Mouse (Mus musculus): ENCODE results near the gene Adarb2. TPM values are rescaled to one million over a fixed set of nuclear protein-coding genes. Genes with fewer than 3 reads are reported as not detected.

Adarb2 gene
- polyA plus RNA-seq, 1 experiment from 2014 or later: not detected

DNA sequence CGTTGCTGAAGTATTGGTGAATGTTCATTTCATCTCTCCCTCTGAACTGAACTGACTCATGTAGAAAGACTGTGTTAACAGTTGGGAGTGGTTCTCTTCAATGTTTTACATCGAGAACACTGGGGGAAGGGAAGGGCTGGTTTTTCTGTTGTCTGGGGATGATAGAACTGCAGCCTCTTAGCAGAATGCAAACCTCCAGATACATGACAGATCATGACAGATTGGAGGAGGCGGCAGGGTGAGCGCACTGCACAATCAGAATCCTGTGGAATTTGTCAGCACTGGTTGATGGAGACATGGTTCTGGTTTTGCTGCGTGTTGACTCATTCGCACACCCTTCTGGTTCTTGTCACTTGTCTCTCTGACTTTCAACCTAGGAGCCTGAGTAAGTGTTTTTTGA lies 203.4 kb downstream of the Adarb2 start:
- Histone ChIP-seq H3K9me3 (ENCODE audit: low read length) (no peaks in the 10 kb centered on the region), H3K4me3 (ENCODE audit: low read depth, low read length) (no peak overlapping the region), H3K27ac (ENCODE audit: low read length) (no peak overlapping the region), H3K27me3 (replicated peaks; ENCODE audit: insufficient read depth, low read length) (no peaks in the 10 kb centered on the region), H3K4me1 (ENCODE audit: insufficient read depth, low read depth, low read length) (no peaks in the 10 kb centered on the region), H3K9ac (replicated peaks; ENCODE audit: low read depth) (no peak overlapping the region), H3K4me2 (replicated peaks; ENCODE audit: low read depth, low read length) (no peak overlapping the region), H3K36me3 (ENCODE audit: insufficient read depth, low read length) (no peaks in the 10 kb centered on the region)
- ATAC-seq (no peak), DNase-seq (ENCODE audit: low spot score) (no peak)
- WGBS: 39% methylated on average over 6 of the region's 6 CpGs
- no peak for TF ChIP-seq EP300 (IDR thresholded peaks at IDR 0.05)

DNA sequence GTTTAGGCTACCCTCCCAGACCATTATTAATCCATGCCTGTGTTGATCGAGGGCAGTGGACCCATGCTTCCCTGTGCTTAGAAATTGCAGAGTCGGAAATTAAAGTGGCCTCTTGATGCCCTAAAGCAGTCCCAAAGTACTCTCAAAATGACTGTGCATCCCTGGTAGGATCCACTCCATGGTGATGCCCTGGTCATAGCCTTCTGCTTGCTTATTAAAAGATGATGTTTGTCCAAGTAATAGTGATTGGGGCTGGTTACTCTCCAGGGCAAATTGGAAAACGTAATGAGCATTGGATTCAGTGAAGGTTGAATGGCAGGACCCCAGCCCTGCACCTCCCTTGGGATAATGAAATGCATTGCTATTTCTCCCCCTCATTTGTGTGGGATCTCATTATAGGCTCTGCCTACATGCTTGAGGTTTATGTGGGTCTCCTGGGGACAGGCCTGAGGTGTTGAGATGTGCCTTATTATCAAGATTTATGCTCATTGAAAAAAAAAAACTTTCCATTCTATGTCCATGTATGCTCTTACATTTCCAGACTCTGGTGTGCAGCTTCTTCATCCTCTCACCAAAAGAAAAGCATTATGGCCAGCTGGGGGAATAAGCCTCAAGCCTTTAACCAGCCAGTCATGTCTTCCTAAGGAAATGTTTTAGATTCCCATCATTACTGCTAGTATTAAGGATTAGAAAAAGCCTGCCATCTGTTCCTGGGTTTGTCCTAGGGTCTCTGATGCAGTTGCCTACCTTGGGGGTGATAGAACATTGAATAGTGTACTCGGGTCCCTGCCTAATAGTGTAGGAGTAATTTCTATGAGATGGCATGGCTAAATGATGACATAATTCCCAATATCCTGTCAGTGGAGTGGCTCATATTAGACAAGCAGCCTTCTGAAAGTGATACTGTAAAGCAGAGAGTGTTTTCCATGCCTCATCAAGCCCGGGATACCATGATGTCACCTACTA lies 208.0 kb downstream of the Adarb2 start:
- TF ChIP-seq CTCF (IDR thresholded peaks at IDR 0.05) (no peak), EP300 (IDR thresholded peaks at IDR 0.05) (no peak)
- ATAC-seq: no peak
- Histone ChIP-seq H3K4me3 (ENCODE audit: low read depth, low read length) (no peak overlapping the region), H3K36me3 (ENCODE audit: insufficient read depth, low read length) (no peaks in the 10 kb centered on the region), H3K4me1 (ENCODE audit: insufficient read depth, low read depth, low read length) (no peaks in the 10 kb centered on the region), H3K27ac (ENCODE audit: low read length) (no peak overlapping the region), H3K4me2 (replicated peaks; ENCODE audit: low read depth, low read length) (no peak overlapping the region), H3K9ac (replicated peaks; ENCODE audit: low read depth) (no peak overlapping the region), H3K27me3 (replicated peaks; ENCODE audit: insufficient read depth, low read length) (no peaks in the 10 kb centered on the region), H3K9me3 (ENCODE audit: low read length) (no peaks in the 10 kb centered on the region)
- no peak for DNase-seq (ENCODE audit: low spot score)
- 74% methylated on average over 5 of the region's 5 CpGs for WGBS

DNA sequence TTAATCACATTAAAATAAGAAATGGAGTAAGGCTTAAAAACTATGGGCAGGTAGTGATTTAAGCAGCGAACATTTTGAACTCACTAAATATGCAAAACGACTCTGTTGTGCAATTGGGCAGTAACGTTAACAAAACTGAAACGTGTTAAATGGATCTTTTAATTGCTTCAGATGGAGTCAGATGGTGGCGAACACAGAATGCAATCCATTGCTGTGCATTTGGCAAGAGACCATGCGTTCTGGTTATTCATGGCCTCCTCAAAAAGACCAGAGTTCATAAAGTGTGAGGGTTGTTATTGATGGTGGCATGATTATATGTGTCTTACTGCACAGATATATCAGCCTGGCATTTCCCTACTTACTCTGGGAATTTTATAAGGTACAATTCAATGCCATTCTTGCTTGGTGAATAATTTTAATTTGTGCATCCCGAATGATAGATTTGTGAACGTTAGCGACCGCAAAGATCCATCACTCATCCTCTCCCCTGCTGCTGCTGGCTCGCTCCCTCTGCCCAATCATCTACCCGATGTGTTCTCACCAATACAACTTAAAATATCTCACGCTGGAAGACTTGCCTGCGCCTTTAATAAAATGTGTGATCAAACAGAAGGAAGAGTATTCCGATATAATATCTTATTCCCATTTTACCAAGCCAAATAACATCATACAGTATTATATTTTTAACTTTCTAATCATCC lies 221.5 kb downstream of the Adarb2 start:
- no peaks in the 10 kb centered on the region for H3K27me3 ChIP-seq (replicated peaks; ENCODE audit: insufficient read depth, low read length)
- 83% methylated on average over 15 of the region's 15 CpGs for WGBS

DNA sequence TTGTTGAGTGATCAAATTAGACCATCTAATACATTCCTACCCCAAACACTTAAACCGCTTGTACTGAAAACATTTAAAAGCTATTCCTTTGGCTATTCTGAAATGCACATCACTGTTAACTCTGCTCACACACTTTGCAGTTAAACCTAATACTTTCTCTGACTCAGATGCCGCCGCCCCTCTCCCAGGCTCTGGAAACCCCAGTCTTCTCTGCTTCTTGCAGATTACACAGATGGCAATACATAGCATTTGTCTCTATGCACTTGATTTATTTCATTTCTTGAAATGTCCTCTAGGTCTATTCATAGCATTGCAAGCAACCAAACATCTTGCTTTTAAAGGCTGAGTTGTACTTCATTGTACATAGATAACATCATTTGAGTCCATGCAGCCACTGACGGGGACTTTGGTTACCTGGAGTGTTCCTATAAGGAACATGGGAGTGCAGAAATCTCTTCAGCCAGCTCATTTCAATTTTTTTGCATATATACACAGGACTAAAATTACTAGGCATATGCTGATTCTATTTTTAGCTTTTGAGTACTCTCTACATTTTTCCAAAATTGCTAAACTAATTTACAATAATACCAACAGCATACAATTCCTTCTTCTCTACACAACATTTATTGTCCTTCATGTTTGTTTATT lies 236.6 kb downstream of the Adarb2 start:
- WGBS: 87% methylated on average over 4 of the region's 4 CpGs
- H3K27me3 ChIP-seq (replicated peaks; ENCODE audit: insufficient read depth, low read length): no peaks in the 10 kb centered on the region
- TF ChIP-seq CTCF (IDR thresholded peaks at IDR 0.05) (no peak), EP300 (IDR thresholded peaks at IDR 0.05) (no peak)

More for the DNA sequence above, 221.5 kb downstream of the Adarb2 start:
- Histone ChIP-seq H3K4me2 (replicated peaks; ENCODE audit: low read depth, low read length) (no peak overlapping the region), H3K27ac (ENCODE audit: low read length) (no peak overlapping the region), H3K36me3 (ENCODE audit: insufficient read depth, low read length) (no peaks in the 10 kb centered on the region), H3K4me1 (ENCODE audit: insufficient read depth, low read depth, low read length) (no peaks in the 10 kb centered on the region), H3K9ac (replicated peaks; ENCODE audit: low read depth) (no peak overlapping the region), H3K4me3 (ENCODE audit: low read depth, low read length) (no peak overlapping the region), H3K9me3 (ENCODE audit: low read length) (no peaks in the 10 kb centered on the region)
- TF ChIP-seq EP300 (IDR thresholded peaks at IDR 0.05) (no peak), CTCF (IDR thresholded peaks at IDR 0.05) (no peak)
- ATAC-seq (no peak), DNase-seq (ENCODE audit: low spot score) (no peak)

DNA sequence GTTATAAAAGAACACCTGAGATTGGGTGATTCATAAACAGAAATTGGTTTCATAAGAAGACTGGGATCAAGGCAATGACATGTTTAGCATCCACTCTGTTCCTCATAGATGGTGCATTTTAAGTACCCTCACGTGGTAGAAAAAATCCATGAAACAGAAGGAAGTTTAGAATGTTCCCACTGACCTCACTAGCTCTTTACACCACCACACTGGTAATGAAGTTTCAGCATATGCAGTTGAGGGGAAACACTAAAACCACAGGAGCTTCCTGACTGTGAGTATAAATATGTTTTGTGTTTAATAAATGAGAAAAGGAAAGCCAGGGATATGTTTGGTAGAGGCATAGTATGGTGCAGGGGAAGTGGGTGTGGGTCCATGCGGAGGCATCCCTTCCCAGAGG lies 242.7 kb downstream of the Adarb2 start:
- H3K27me3 ChIP-seq (replicated peaks; ENCODE audit: insufficient read depth, low read length): no peaks in the 10 kb centered on the region
- TF ChIP-seq EP300 (IDR thresholded peaks at IDR 0.05) (no peak), CTCF (IDR thresholded peaks at IDR 0.05) (no peak)
- H3K9ac ChIP-seq (replicated peaks; ENCODE audit: low read depth): no peak overlapping the region
- 60% methylated on average over 2 of the region's 2 CpGs for WGBS
- DNase-seq (ENCODE audit: low spot score) (no peak), ATAC-seq (no peak)
- H3K4me1 ChIP-seq (ENCODE audit: insufficient read depth, low read depth, low read length): no peaks in the 10 kb centered on the region
- H3K27ac ChIP-seq (ENCODE audit: low read length): no peak overlapping the region
- no peak overlapping the region for H3K4me3 ChIP-seq (ENCODE audit: low read depth, low read length)
- H3K36me3 ChIP-seq (ENCODE audit: insufficient read depth, low read length): no peaks in the 10 kb centered on the region
- H3K9me3 ChIP-seq (ENCODE audit: low read length): no peaks in the 10 kb centered on the region
- no peak overlapping the region for H3K4me2 ChIP-seq (replicated peaks; ENCODE audit: low read depth, low read length)

More for the DNA sequence above, 236.6 kb downstream of the Adarb2 start:
- H3K4me2 ChIP-seq (replicated peaks; ENCODE audit: low read depth, low read length): no peak overlapping the region
- no peaks in the 10 kb centered on the region for H3K4me1 ChIP-seq (ENCODE audit: insufficient read depth, low read depth, low read length)
- no peaks in the 10 kb centered on the region for H3K36me3 ChIP-seq (ENCODE audit: insufficient read depth, low read length)
- DNase-seq (ENCODE audit: low spot score) (no peak), ATAC-seq (no peak)
- no peak overlapping the region for H3K9ac ChIP-seq (replicated peaks; ENCODE audit: low read depth)
- H3K4me3 ChIP-seq (ENCODE audit: low read depth, low read length): no peak overlapping the region
- no peaks in the 10 kb centered on the region for H3K9me3 ChIP-seq (ENCODE audit: low read length)
- H3K27ac ChIP-seq (ENCODE audit: low read length): no peak overlapping the region

Measured in lung, postnatal 0 days (tissue).